Mouse (Mus musculus) E14TG2a.4 (cell line): Measurements from ENCODE around the gene Atl2.

Experiments used
- H3K27me3 ChIP-seq: 2 replicates; pipeline ENCODE4 v1.6.1; 2014; ENCODE audit warnings: low read length, control low read depth; ENCODE audit not compliant: insufficient read depth
- H3K36me3 ChIP-seq: 2 replicates; pipeline ENCODE4 v1.6.1; 2014; ENCODE audit warnings: low read length, control low read depth; ENCODE audit not compliant: insufficient read depth
- H3K4me1 ChIP-seq: replicated peaks from 2 replicates; pipeline ENCODE4 v1.6.1; 2014; ENCODE audit warnings: low read depth, low read length, control low read depth
- H3K4me3 ChIP-seq: replicated peaks from 2 replicates; pipeline ENCODE4 v1.5.1; 2014; ENCODE audit warnings: mild to moderate bottlenecking, low read length
- H3K9me3 ChIP-seq: 2 replicates; pipeline ENCODE4 v1.6.1; 2014; ENCODE audit warnings: low read length, control low read depth
- CTCF ChIP-seq: conservative IDR thresholded peaks from 2 replicates; pipeline ENCODE4 v1.5.1; 2014; ENCODE audit warnings: low read length
- NANOG ChIP-seq: IDR thresholded peaks from 2 replicates; pipeline ENCODE4 v1.6.1; 2014; ENCODE audit warnings: borderline replicate concordance, low read length, mixed read lengths
- POU5F1 ChIP-seq: IDR thresholded peaks from 2 replicates; pipeline ENCODE4 v1.6.1; 2014; ENCODE audit warnings: low read length, borderline replicate concordance

The Atl2 gene

GRCm38 (mm10) chr17:79926486-79926885 lies 30.6 kb upstream of the Atl2 start:
- no peak overlapping the region for H3K4me3 ChIP-seq
- peaks cover 11% of the 10 kb centered on the region for H3K9me3 ChIP-seq
- TF ChIP-seq CTCF (no peak), POU5F1 (no peak), NANOG (no peak)
- H3K27me3 ChIP-seq: peaks cover 25% of the 10 kb centered on the region
- no peaks in the 10 kb centered on the region for H3K36me3 ChIP-seq
- H3K4me1 ChIP-seq: no peaks in the 10 kb centered on the region

DNA sequence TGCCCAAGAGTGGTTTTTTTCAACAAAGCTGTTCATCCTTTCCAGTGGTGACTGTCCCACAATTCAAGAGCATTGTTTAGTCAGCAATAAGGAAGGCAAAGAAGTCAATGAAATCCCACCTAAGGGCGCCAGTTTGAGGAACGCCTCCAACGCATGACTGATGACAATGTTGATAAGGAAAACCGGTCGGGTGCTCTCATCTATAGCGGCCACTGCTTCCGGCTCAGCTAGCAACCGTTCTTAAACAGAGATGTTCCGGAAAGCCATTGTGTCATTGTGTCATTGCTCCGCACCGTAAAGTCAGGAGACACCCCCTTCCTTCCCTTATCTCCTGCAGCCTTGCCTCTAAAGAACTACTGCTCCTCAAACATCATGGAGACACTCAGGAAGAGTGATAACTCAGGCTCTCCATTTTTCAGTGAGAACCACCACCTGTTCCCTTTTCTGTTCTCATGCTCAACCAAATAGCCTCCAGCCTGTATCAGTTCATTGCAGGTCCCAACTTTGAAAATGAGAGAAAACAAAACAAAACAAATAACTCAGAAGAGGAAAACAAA lies 30.0 kb upstream of the Atl2 start:
- Histone ChIP-seq H3K4me1 (no peaks in the 10 kb centered on the region), H3K4me3 (no peak overlapping the region), H3K9me3 (peaks cover 11% of the 10 kb centered on the region), H3K27me3 (peaks cover 25% of the 10 kb centered on the region), H3K36me3 (no peaks in the 10 kb centered on the region)
- no peak for TF ChIP-seq POU5F1
- no peak for TF ChIP-seq CTCF
- TF ChIP-seq NANOG: no peak

DNA sequence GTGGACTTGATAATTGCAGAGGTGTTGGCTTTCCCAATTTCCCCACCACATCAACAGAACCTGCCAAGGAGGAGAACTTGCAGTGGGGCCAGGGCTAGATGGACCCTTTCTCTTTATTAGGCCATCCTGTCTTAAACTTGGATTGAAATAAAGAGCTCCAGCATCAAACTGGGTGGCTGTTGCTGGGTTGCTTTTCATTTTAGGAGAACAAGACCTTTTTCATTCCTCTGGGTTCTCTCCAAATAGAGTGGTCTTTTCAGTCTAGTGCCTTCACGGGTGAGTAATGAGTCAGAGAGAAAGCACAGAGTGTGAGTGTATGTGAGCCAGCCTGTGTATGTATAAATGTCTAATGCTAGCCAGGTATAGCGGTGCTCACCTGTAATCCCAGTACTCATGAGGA lies 24.4 kb upstream of the Atl2 start:
- no peak for TF ChIP-seq POU5F1
- no peak for TF ChIP-seq CTCF
- TF ChIP-seq NANOG: no peak
- no peaks in the 10 kb centered on the region for H3K36me3 ChIP-seq
- H3K27me3 ChIP-seq: peaks cover 17% of the 10 kb centered on the region; the same call in 1 of the 2 replicates
- H3K4me3 ChIP-seq: no peak overlapping the region
- no peaks in the 10 kb centered on the region for H3K9me3 ChIP-seq
- H3K4me1 ChIP-seq: peaks cover 16% of the 10 kb centered on the region

- H3K4me3 ChIP-seq: no peak overlapping the region
- TF ChIP-seq CTCF: no peak
- no peak for TF ChIP-seq POU5F1
- no peak for TF ChIP-seq NANOG
- no peaks in the 10 kb centered on the region for H3K9me3 ChIP-seq
- no peaks in the 10 kb centered on the region for H3K36me3 ChIP-seq
- peaks cover 19% of the 10 kb centered on the region; the same call in 1 of the 2 replicates for H3K27me3 ChIP-seq
- H3K4me1 ChIP-seq: peaks cover 16% of the 10 kb centered on the region
Observed at GRCm38 (mm10) chr17:79919566-79920350, 23.8 kb upstream of the Atl2 start.

- Histone ChIP-seq H3K9me3 (no peaks in the 10 kb centered on the region), H3K36me3 (no peaks in the 10 kb centered on the region), H3K4me3 (no peak overlapping the region), H3K4me1 (peaks cover 16% of the 10 kb centered on the region), H3K27me3 (peaks cover 19% of the 10 kb centered on the region; the same call in 1 of the 2 replicates)
- no peak for TF ChIP-seq CTCF
- TF ChIP-seq POU5F1: no peak
- TF ChIP-seq NANOG: no peak
Observed at GRCm38 (mm10) chr17:79918484-79919004, 22.6 kb upstream of the Atl2 start.

GRCm38 (mm10) chr17:79916996-79917395 lies 21.1 kb upstream of the Atl2 start:
- TF ChIP-seq POU5F1: no peak
- TF ChIP-seq NANOG: no peak
- no peak for TF ChIP-seq CTCF
- Histone ChIP-seq H3K36me3 (no peaks in the 10 kb centered on the region), H3K27me3 (peaks cover 17% of the 10 kb centered on the region; the same call in 1 of the 2 replicates), H3K4me3 (no peak overlapping the region), H3K9me3 (no peaks in the 10 kb centered on the region), H3K4me1 (peaks cover 16% of the 10 kb centered on the region)

DNA sequence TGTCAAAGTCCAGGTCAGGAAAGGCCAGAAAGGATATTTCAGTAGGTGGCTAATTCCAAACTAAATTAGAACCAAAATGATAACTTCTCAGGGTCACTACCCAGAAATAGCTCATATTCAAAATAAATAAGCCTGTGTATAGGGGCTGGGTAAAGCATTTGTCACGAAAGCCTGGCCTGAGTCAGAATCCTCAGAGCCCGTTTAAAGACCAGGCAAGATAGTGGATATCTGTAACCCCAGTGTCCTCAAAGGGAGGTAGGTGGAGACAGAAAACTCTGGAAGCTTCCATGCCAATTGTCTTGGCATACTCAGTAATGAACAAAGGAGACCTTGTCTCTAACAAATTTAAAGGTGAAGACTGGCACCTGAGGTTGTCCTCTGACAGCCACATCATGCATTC lies 16.3 kb upstream of the Atl2 start:
- Histone ChIP-seq H3K9me3 (no peaks in the 10 kb centered on the region), H3K4me3 (no peak overlapping the region), H3K36me3 (no peaks in the 10 kb centered on the region), H3K27me3 (peaks cover 16% of the 10 kb centered on the region; the same call in 1 of the 2 replicates), H3K4me1 (no peaks in the 10 kb centered on the region)
- TF ChIP-seq NANOG: no peak
- no peak for TF ChIP-seq POU5F1
- no peak for TF ChIP-seq CTCF

DNA sequence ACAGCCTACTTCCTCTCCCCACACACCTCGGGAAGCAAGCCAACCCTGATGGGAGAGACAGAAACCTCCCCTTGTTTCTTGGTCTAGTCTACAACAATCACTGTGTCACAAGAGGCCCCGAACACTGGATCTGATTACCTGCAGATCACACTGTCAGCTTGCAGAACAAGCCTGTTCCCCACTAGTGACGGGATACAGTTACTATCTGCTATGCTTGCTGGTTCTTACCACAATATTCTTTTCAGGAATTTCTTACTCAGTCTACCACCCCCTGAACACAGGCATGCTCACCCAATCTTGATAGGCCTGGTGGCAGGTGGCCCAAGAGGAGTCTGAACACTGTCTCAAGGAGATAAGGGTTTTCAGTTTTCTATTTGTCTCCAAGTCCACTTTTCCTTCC lies 15.8 kb upstream of the Atl2 start:
- Histone ChIP-seq H3K9me3 (no peaks in the 10 kb centered on the region), H3K27me3 (peaks cover 13% of the 10 kb centered on the region; the same call in 1 of the 2 replicates), H3K4me1 (no peaks in the 10 kb centered on the region), H3K36me3 (no peaks in the 10 kb centered on the region), H3K4me3 (no peak overlapping the region)
- no peak for TF ChIP-seq NANOG
- no peak for TF ChIP-seq POU5F1
- TF ChIP-seq CTCF: no peak

GRCm38 (mm10) chr17:79909571-79909970 lies 13.6 kb upstream of the Atl2 start:
- TF ChIP-seq POU5F1: no peak
- TF ChIP-seq CTCF: no peak
- TF ChIP-seq NANOG: no peak
- no peaks in the 10 kb centered on the region for H3K9me3 ChIP-seq
- no peak overlapping the region for H3K4me3 ChIP-seq
- H3K4me1 ChIP-seq: no peaks in the 10 kb centered on the region
- no peaks in the 10 kb centered on the region for H3K36me3 ChIP-seq
- H3K27me3 ChIP-seq: 0 out of 2 replicates have a peak, but pooled peaks cover 5% of the 10 kb centered on the region
